Mouse (Mus musculus) layer of hippocampus, postnatal 25 days (tissue): ENCODE data around the gene Map7d1. TPM values are rescaled to one million over a fixed set of nuclear protein-coding genes. Genes with fewer than 3 reads are reported as not detected.
"Not testable (repeated sequence)": the region's sequence is repeated elsewhere in the genome, so short reads cannot be mapped to it uniquely, and the experiment has no call there.

Experiments
- DNase-seq, 2 experiments: peaks; one replicate each; pipeline ENCODE4 v3.0.0; 2022; ENCODE audit warnings: mixed read lengths in 2 of 2, low spot score in 1 of 2; ENCODE audit errors: extremely low spot score in 1 of 2
- total RNA-seq, 2 experiments: library from RNA; stranded (reverse); gene quantifications; 2 replicates each; pipeline ENCODE4 v1.2.3; 2021

Map7d1 gene
- total RNA-seq, 2 experiments from 2014 or later: 242 to 265 TPM

GRCm38 (mm10) chr4:126246202-126246889 lies 9.8 kb downstream of the Map7d1 start:
- no peak for DNase-seq

- DNase-seq: peak in 1 of 2 experiments; percentile 5
Observed at GRCm38 (mm10) chr4:126242510-126242909, 13.6 kb downstream of the Map7d1 start.

- DNase-seq: peak in 1 of 2 experiments; percentile 5
Observed at GRCm38 (mm10) chr4:126241956-126242355, 14.2 kb downstream of the Map7d1 start.

GRCm38 (mm10) chr4:126239862-126240475 lies 16.2 kb downstream of the Map7d1 start:
- no peak for DNase-seq

GRCm38 (mm10) chr4:126237721-126238242 lies 18.4 kb downstream of the Map7d1 start:
- no peak for DNase-seq

- DNase-seq: no peak
Observed at GRCm38 (mm10) chr4:126236467-126237280, 19.5 kb downstream of the Map7d1 start.

GRCm38 (mm10) chr4:126235191-126235590 lies 21.0 kb downstream of the Map7d1 start:
- DNase-seq: no peak

GRCm38 (mm10) chr4:126234496-126235175 lies 21.5 kb downstream of the Map7d1 start:
- DNase-seq: no peak

GRCm38 (mm10) chr4:126233676-126234308 lies 22.4 kb downstream of the Map7d1 start:
- no peak for DNase-seq

- no peak for DNase-seq
Observed at GRCm38 (mm10) chr4:126229900-126230299, 26.2 kb downstream of the Map7d1 start.

- DNase-seq: no peak
Observed at GRCm38 (mm10) chr4:126228144-126228543, 28.0 kb downstream of the Map7d1 start.

- DNase-seq: peak; percentile 83 to 97
Observed at GRCm38 (mm10) chr4:126227077-126227761, 28.9 kb downstream of the Map7d1 start.

GRCm38 (mm10) chr4:126226640-126227039 lies 29.5 kb downstream of the Map7d1 start:
- DNase-seq: no peak

- DNase-seq: no peak
Observed at GRCm38 (mm10) chr4:126222631-126223030, 33.5 kb downstream of the Map7d1 start.

GRCm38 (mm10) chr4:126220045-126220444 lies 36.1 kb downstream of the Map7d1 start:
- no peak for DNase-seq

- DNase-seq: not testable (repeated sequence)
Observed at GRCm38 (mm10) chr4:126219540-126219939, 36.6 kb downstream of the Map7d1 start.

GRCm38 (mm10) chr4:126217771-126218170 lies 38.4 kb downstream of the Map7d1 start:
- no peak for DNase-seq

GRCm38 (mm10) chr4:126207081-126207480 lies 49.1 kb downstream of the Map7d1 start:
- no peak for DNase-seq

GRCm38 (mm10) chr4:126205386-126205785 lies 50.8 kb downstream of the Map7d1 start:
- DNase-seq: no peak
